Mouse (Mus musculus) lung, postnatal 0 days (tissue): Measurements from ENCODE around the gene Lmx1a. TPM values are rescaled to one million over a fixed set of nuclear protein-coding genes. Genes with fewer than 3 reads are reported as not detected.

Experiments
- ATAC-seq: fragments of 200-750 bp; cut with Nextera tagmentation; 2 replicates; pipeline ENCODE4 v1.8.0; 2017; ENCODE audit warnings: moderate library complexity
- DNase-seq: peaks from one replicate; pipeline ENCODE4 v3.0.0-alpha.2; 2016; ENCODE audit warnings: low spot score
- H3K27ac ChIP-seq: fragments of 300-500 bp; sonication (generic); 2 replicates; pipeline ENCODE4 v1.5.1; 2014; ENCODE audit warnings: antibody characterized with exemption, mild to moderate bottlenecking, low read length, mixed read lengths
- H3K27me3 ChIP-seq: fragments of 300-500 bp; sonication (generic); replicated peaks from 2 replicates; pipeline ENCODE4 v1.6.1; 2014; ENCODE audit warnings: low read length, mixed read lengths; ENCODE audit not compliant: insufficient read depth
- H3K36me3 ChIP-seq: fragments of 300-500 bp; sonication (generic); 2 replicates; pipeline ENCODE4 v1.6.1; 2014; ENCODE audit warnings: low read length, mixed read lengths; ENCODE audit not compliant: insufficient read depth
- H3K4me1 ChIP-seq: fragments of 300-500 bp; sonication (generic); 2 replicates; pipeline ENCODE4 v1.6.1; 2014; ENCODE audit warnings: antibody characterized with exemption, low read depth, low read length, mixed read lengths; ENCODE audit not compliant: insufficient read depth
- H3K4me2 ChIP-seq: fragments of 300-500 bp; sonication (generic); replicated peaks from 2 replicates; pipeline ENCODE4 v1.6.1; 2014; ENCODE audit warnings: low read depth, mild to moderate bottlenecking, low read length, moderate library complexity, mixed read lengths
- H3K4me3 ChIP-seq: fragments of 300-500 bp; sonication (generic); 2 replicates; pipeline ENCODE4 v1.5.1; 2014; ENCODE audit warnings: low read depth, low read length
- H3K9ac ChIP-seq: fragments of 300-500 bp; sonication (generic); replicated peaks from 2 replicates; pipeline ENCODE4 v1.6.1; 2014; ENCODE audit warnings: low read depth, mild to moderate bottlenecking
- H3K9me3 ChIP-seq: fragments of 300-500 bp; sonication (generic); 2 replicates; pipeline ENCODE4 v1.6.1; 2016; ENCODE audit warnings: low read length, mixed read lengths
- CTCF ChIP-seq: IDR thresholded peaks from 2 replicates; pipeline ENCODE4 v1.5.1; 2016; ENCODE audit warnings: antibody characterized with exemption, mild to moderate bottlenecking
- EP300 ChIP-seq: IDR thresholded peaks from 2 replicates; pipeline ENCODE4 v1.6.1; 2016; ENCODE audit warnings: antibody characterized with exemption, mild to moderate bottlenecking, control low read depth
- WGBS: fragments of 180-500 bp; shearing (Covaris S2); extraction: QIAGEN DNeasy Blood & Tissue Kit; methylation state at CpG from one replicate; pipeline ENCODE4 v1.1.7; 2014; 5-methylcytosine and 5-hydroxymethylcytosine counted together
- polyA plus RNA-seq: library from polyadenylated mRNA; unstranded; fragments of >200 nt; fragmentation: Nextera tagmentation; extraction: Ambion mirVana; gene quantifications from 2 replicates; pipeline ENCODE4 v1.2.1, GENCODE M21; 2015

Lmx1a gene
- polyA plus RNA-seq, 1 experiment from 2014 or later, result not detected

- Histone ChIP-seq H3K9me3 (no peaks in the 10 kb centered on the region), H3K36me3 (no peaks in the 10 kb centered on the region), H3K27me3 (no peaks in the 10 kb centered on the region), H3K4me2 (no peak overlapping the region), H3K4me1 (no peaks in the 10 kb centered on the region), H3K4me3 (no peak overlapping the region), H3K27ac (no peak overlapping the region), H3K9ac (no peak overlapping the region)
- ATAC-seq (no peak), DNase-seq (no peak)
- 17% methylated on average over 13 of the region's 13 CpGs for WGBS
- TF ChIP-seq EP300, result no peak
- TF ChIP-seq CTCF, result no peak
These were observed 72.8 kb downstream of the Lmx1a start for GRCm38 (mm10) chr1:167761785-167762223.

GRCm38 (mm10) chr1:167766619-167767018 lies 77.6 kb downstream of the Lmx1a start:
- Histone ChIP-seq H3K9me3 (no peaks in the 10 kb centered on the region), H3K9ac (no peak overlapping the region), H3K4me1 (no peaks in the 10 kb centered on the region), H3K36me3 (no peaks in the 10 kb centered on the region), H3K4me2 (no peak overlapping the region), H3K4me3 (no peak overlapping the region), H3K27ac (no peak overlapping the region), H3K27me3 (no peaks in the 10 kb centered on the region)
- DNase-seq, result no peak
- no peak for ATAC-seq
- WGBS, result 80% methylated on average over 4 of the region's 4 CpGs
- no peak for TF ChIP-seq EP300
- TF ChIP-seq CTCF, result no peak

GRCm38 (mm10) chr1:167770457-167770856 lies 81.4 kb downstream of the Lmx1a start:
- Histone ChIP-seq H3K36me3 (no peaks in the 10 kb centered on the region), H3K27me3 (no peaks in the 10 kb centered on the region), H3K4me3 (no peak overlapping the region), H3K27ac (no peak overlapping the region), H3K4me1 (no peaks in the 10 kb centered on the region), H3K9me3 (no peaks in the 10 kb centered on the region), H3K9ac (no peak overlapping the region), H3K4me2 (no peak overlapping the region)
- DNase-seq (no peak), ATAC-seq (no peak)
- TF ChIP-seq EP300, result no peak
- no peak for TF ChIP-seq CTCF
- WGBS, result 87% methylated on average over 7 of the region's 7 CpGs

- Histone ChIP-seq H3K27me3 (no peaks in the 10 kb centered on the region), H3K4me2 (no peak overlapping the region), H3K4me3 (no peak overlapping the region), H3K4me1 (no peaks in the 10 kb centered on the region), H3K9ac (no peak overlapping the region), H3K27ac (no peak overlapping the region), H3K9me3 (no peaks in the 10 kb centered on the region), H3K36me3 (no peaks in the 10 kb centered on the region)
- DNase-seq (no peak), ATAC-seq (no peak)
- WGBS, result 55% methylated on average over 4 of the region's 5 CpGs
- no peak for TF ChIP-seq EP300
- TF ChIP-seq CTCF, result no peak; the same call in 1 of the 2 replicates
These were observed 90.9 kb downstream of the Lmx1a start for GRCm38 (mm10) chr1:167779766-167780488.

- Histone ChIP-seq H3K27me3 (no peaks in the 10 kb centered on the region), H3K4me2 (no peak overlapping the region), H3K4me1 (no peaks in the 10 kb centered on the region), H3K9me3 (no peaks in the 10 kb centered on the region), H3K36me3 (no peaks in the 10 kb centered on the region), H3K4me3 (no peak overlapping the region), H3K9ac (no peak overlapping the region), H3K27ac (no peak overlapping the region)
- WGBS, result 58% methylated on average over 10 of the region's 10 CpGs
- ATAC-seq, result peak; percentile 33; the same call in 1 of the 2 replicates
- TF ChIP-seq CTCF (peak; percentile 82), EP300 (no peak)
- peak; percentile 73 for DNase-seq
These were observed 92.9 kb downstream of the Lmx1a start for GRCm38 (mm10) chr1:167781787-167782484.

- DNase-seq, result no peak
- no peak overlapping the region for H3K4me2 ChIP-seq
- no peak for ATAC-seq
- TF ChIP-seq CTCF (no peak), EP300 (no peak)
- WGBS, result 81% methylated on average over 2 of the region's 2 CpGs
- no peaks in the 10 kb centered on the region for H3K36me3 ChIP-seq
- no peak overlapping the region for H3K9ac ChIP-seq
- H3K27me3 ChIP-seq, result no peaks in the 10 kb centered on the region
- H3K4me3 ChIP-seq, result no peak overlapping the region
- H3K4me1 ChIP-seq, result no peaks in the 10 kb centered on the region
- no peak overlapping the region for H3K27ac ChIP-seq
- H3K9me3 ChIP-seq, result no peaks in the 10 kb centered on the region
These were observed 95.0 kb downstream of the Lmx1a start for GRCm38 (mm10) chr1:167784067-167784466.
